Mouse (Mus musculus): ENCODE data around the gene Gpr68. TPM values are rescaled to one million over a fixed set of nuclear protein-coding genes. Genes with fewer than 3 reads are reported as not detected.
A peak's percentile ranks its signal among the peaks of the same experiment; 100 is the strongest.

The Gpr68 gene
- total RNA-seq, 2 experiments from 2014 or later = 20.1 to 22.2 TPM

GRCm38 (mm10) chr12:100877936-100878335 is 30.1 kb downstream of the Gpr68 start:
- DNase-seq (ENCODE audit: low spot score in 2 of 2) = no peak
- no peak overlapping the region; the same call in 1 of the 2 replicates for H3K27ac ChIP-seq
- TF ChIP-seq CTCF (conservative IDR thresholded peaks at IDR 0.05) = no peak
- H3K4me3 ChIP-seq = no peak overlapping the region

- Histone ChIP-seq H3K4me3 (no peak overlapping the region), H3K27ac (peak overlapping the region; percentile 48; the same call in 1 of the 2 replicates)
- DNase-seq (ENCODE audit: low spot score in 2 of 2) = no peak
- no peak for TF ChIP-seq CTCF (conservative IDR thresholded peaks at IDR 0.05)
These were observed 32.0 kb downstream of the Gpr68 start for GRCm38 (mm10) chr12:100875960-100876359.

- no peak for TF ChIP-seq CTCF (conservative IDR thresholded peaks at IDR 0.05)
- H3K27ac ChIP-seq = peak overlapping the region; percentile 25; the same call in 1 of the 2 replicates
- peak; percentile 51 to 52 for DNase-seq (ENCODE audit: low spot score in 2 of 2)
- no peak overlapping the region for H3K4me3 ChIP-seq
These were observed 32.4 kb downstream of the Gpr68 start for GRCm38 (mm10) chr12:100875553-100875952.

- H3K4me3 ChIP-seq = no peak overlapping the region
- no peak for DNase-seq (ENCODE audit: low spot score in 2 of 2)
- H3K27ac ChIP-seq = no peak overlapping the region
- TF ChIP-seq CTCF (conservative IDR thresholded peaks at IDR 0.05) = no peak
These were observed 34.4 kb downstream of the Gpr68 start for GRCm38 (mm10) chr12:100873612-100874011.

- no peak for TF ChIP-seq CTCF (conservative IDR thresholded peaks at IDR 0.05)
- DNase-seq (ENCODE audit: low spot score in 2 of 2) = no peak
- Histone ChIP-seq H3K4me3 (no peak overlapping the region), H3K27ac (no peak overlapping the region)
These were observed 36.2 kb downstream of the Gpr68 start for GRCm38 (mm10) chr12:100871841-100872240.

- TF ChIP-seq CTCF (conservative IDR thresholded peaks at IDR 0.05) = no peak
- H3K4me3 ChIP-seq = no peak overlapping the region
- DNase-seq (ENCODE audit: low spot score in 2 of 2) = no peak
- H3K27ac ChIP-seq = no peak overlapping the region
These were observed 36.8 kb downstream of the Gpr68 start for GRCm38 (mm10) chr12:100871234-100871633.

- peak in 1 of 2 experiments; percentile 48 for DNase-seq (ENCODE audit: low spot score in 2 of 2)
- 0 out of 2 replicates have a peak overlapping the region, but pooled peaks have one; percentile 18 for H3K27ac ChIP-seq
- no peak overlapping the region for H3K4me3 ChIP-seq
- TF ChIP-seq CTCF (conservative IDR thresholded peaks at IDR 0.05) = no peak
These were observed 39.9 kb downstream of the Gpr68 start for GRCm38 (mm10) chr12:100868049-100868622.

GRCm38 (mm10) chr12:100867097-100867496 is 40.9 kb downstream of the Gpr68 start:
- no peak for TF ChIP-seq CTCF (conservative IDR thresholded peaks at IDR 0.05)
- no peak for DNase-seq (ENCODE audit: low spot score in 2 of 2)
- H3K27ac ChIP-seq = no peak overlapping the region
- H3K4me3 ChIP-seq = no peak overlapping the region

- Histone ChIP-seq H3K4me3 (no peak overlapping the region), H3K27ac (no peak overlapping the region)
- TF ChIP-seq CTCF (conservative IDR thresholded peaks at IDR 0.05) = no peak
- no peak for DNase-seq (ENCODE audit: low spot score in 2 of 2)
These were observed 42.4 kb downstream of the Gpr68 start for GRCm38 (mm10) chr12:100865509-100866078.

- TF ChIP-seq CTCF (conservative IDR thresholded peaks at IDR 0.05) = no peak
- H3K4me3 ChIP-seq = no peak overlapping the region
- no peak overlapping the region for H3K27ac ChIP-seq
- no peak for DNase-seq (ENCODE audit: low spot score in 2 of 2)
These were observed 42.9 kb downstream of the Gpr68 start for GRCm38 (mm10) chr12:100865072-100865471.

- Histone ChIP-seq H3K27ac (no peak overlapping the region), H3K4me3 (no peak overlapping the region)
- no peak for DNase-seq (ENCODE audit: low spot score in 2 of 2)
- no peak for TF ChIP-seq CTCF (conservative IDR thresholded peaks at IDR 0.05)
These were observed 45.0 kb downstream of the Gpr68 start for GRCm38 (mm10) chr12:100862856-100863446.

GRCm38 (mm10) chr12:100862272-100862671 is 45.7 kb downstream of the Gpr68 start:
- no peak for DNase-seq (ENCODE audit: low spot score in 2 of 2)
- H3K4me3 ChIP-seq = no peak overlapping the region
- H3K27ac ChIP-seq = no peak overlapping the region
- no peak for TF ChIP-seq CTCF (conservative IDR thresholded peaks at IDR 0.05)

GRCm38 (mm10) chr12:100857791-100858190 is 50.2 kb downstream of the Gpr68 start:
- Histone ChIP-seq H3K4me3 (no peak overlapping the region), H3K27ac (no peak overlapping the region)
- no peak for DNase-seq (ENCODE audit: low spot score in 2 of 2)
- TF ChIP-seq CTCF (conservative IDR thresholded peaks at IDR 0.05) = no peak

- no peak for TF ChIP-seq CTCF (conservative IDR thresholded peaks at IDR 0.05)
- Histone ChIP-seq H3K4me3 (no peak overlapping the region), H3K27ac (no peak overlapping the region)
- no peak for DNase-seq (ENCODE audit: low spot score in 2 of 2)
These were observed 51.7 kb downstream of the Gpr68 start for GRCm38 (mm10) chr12:100856337-100856736.

All from layer of hippocampus, adult 2 months (tissue).